Mouse (Mus musculus) ES-Bruce4 (cell line): Measurements from ENCODE around the gene Nck2.

ENCODE experiments used
- CTCF ChIP-seq: IDR thresholded peaks from one replicate; pipeline ENCODE4 v1.8.1; 2011; ENCODE audit warnings: low read depth, low read length
- EP300 ChIP-seq: IDR thresholded peaks from 2 replicates; pipeline ENCODE4 v1.6.1; 2011; ENCODE audit warnings: low read depth, low read length; ENCODE audit not compliant: insufficient read depth
- POLR2A ChIP-seq: IDR thresholded peaks from one replicate; pipeline ENCODE4 v1.8.1; 2011; ENCODE audit warnings: low read length; ENCODE audit not compliant: insufficient read depth

DNA sequence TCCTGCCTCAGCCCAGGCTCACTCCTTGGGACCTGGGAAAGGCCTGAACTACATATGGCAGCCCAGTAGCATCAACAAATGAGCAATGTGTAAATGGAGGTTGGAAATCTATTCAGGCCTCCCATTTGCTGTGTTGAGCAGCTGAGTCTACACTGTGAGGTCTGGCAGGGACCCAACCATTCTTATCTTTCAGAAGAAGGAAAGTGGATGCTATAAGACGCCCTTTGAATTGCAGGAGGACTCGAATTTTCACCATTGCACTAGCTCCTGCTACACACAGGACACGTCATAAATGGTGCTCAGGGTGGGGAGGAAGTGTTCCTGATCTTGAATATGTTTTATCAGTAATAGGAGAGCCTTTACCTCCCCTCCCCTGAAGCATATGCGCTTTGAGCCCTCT is 150.4 kb downstream of the Nck2 start:
- TF ChIP-seq CTCF (no peak), EP300 (no peak), POLR2A (no peak)
